Mouse (Mus musculus): ENCODE results near the gene Vmn1r91.
"Not testable (repeated sequence)": the region's sequence is repeated elsewhere in the genome, so short reads cannot be mapped to it uniquely, and the experiment has no call there.

The Vmn1r91 gene

GRCm38 (mm10) chr7:20099380-20099779, at the start of gene Vmn1r91:
Gene Vmn1r91, plus strand, starts transcription at chr7:20099680.
- not testable (repeated sequence) for DNase-seq (ENCODE audit: low spot score)

GRCm38 (mm10) chr7:20064100-20064499, 35.4 kb upstream of the Vmn1r91 start:
- not testable (repeated sequence) for DNase-seq (ENCODE audit: low spot score)

GRCm38 (mm10) chr7:20078118-20078517, 21.4 kb upstream of the Vmn1r91 start:
- DNase-seq (ENCODE audit: low spot score), result not testable (repeated sequence)

- DNase-seq (ENCODE audit: low spot score), result not testable (repeated sequence)
Measured at GRCm38 (mm10) chr7:20122479-20122878, 23.0 kb downstream of the Vmn1r91 start, which contains the start of gene Gm16442. Gene Gm16442, minus strand, starts transcription at chr7:20122579.

- DNase-seq (ENCODE audit: low spot score), result not testable (repeated sequence)
Measured at GRCm38 (mm10) chr7:20138988-20139387, 39.5 kb downstream of the Vmn1r91 start, which contains the start of gene Vmn1r93. Gene Vmn1r93, minus strand, starts transcription at chr7:20139088.
